Mouse (Mus musculus) neural tube, embryonic 11.5 days (tissue): Measurements from ENCODE around the gene Foxn3. TPM values are rescaled to one million over a fixed set of nuclear protein-coding genes. Genes with fewer than 3 reads are reported as not detected.
A peak's percentile ranks its signal among the peaks of the same experiment; 100 is the strongest.

Experiments used
- ATAC-seq: fragments of 200-750 bp; cut with Nextera tagmentation; 2 replicates; pipeline ENCODE4 v1.8.0; 2017; ENCODE audit warnings: moderate number of reproducible peaks, mild to moderate bottlenecking, moderate TSS enrichment, moderate library complexity; ENCODE audit not compliant: insufficient read depth, low FRiP score, low TSS enrichment
- DNase-seq: peaks from one replicate; pipeline ENCODE4 v3.0.0-alpha.2; 2015; ENCODE audit warnings: low spot score
- H3K27ac ChIP-seq: fragments of 300-500 bp; sonication (generic); 2 replicates; pipeline ENCODE4 v1.5.1; 2014; ENCODE audit warnings: low read depth, mild to moderate bottlenecking, low read length
- H3K27me3 ChIP-seq: fragments of 300-500 bp; sonication (generic); 2 replicates; pipeline ENCODE4 v1.6.1; 2014; ENCODE audit warnings: mild to moderate bottlenecking, low read length, mixed read lengths; ENCODE audit not compliant: control insufficient read depth, insufficient read depth
- H3K36me3 ChIP-seq: fragments of 300-500 bp; sonication (generic); 2 replicates; pipeline ENCODE4 v1.6.1; 2014; ENCODE audit warnings: mild to moderate bottlenecking, low read length, moderate library complexity, mixed read lengths; ENCODE audit not compliant: control insufficient read depth, insufficient read depth
- H3K4me1 ChIP-seq: fragments of 300-500 bp; sonication (generic); 2 replicates; pipeline ENCODE4 v1.6.1; 2014; ENCODE audit warnings: low read length, mixed read lengths; ENCODE audit not compliant: control insufficient read depth, insufficient read depth
- H3K4me2 ChIP-seq: fragments of 300-500 bp; sonication (generic); 2 replicates; pipeline ENCODE4 v1.6.1; 2014; ENCODE audit warnings: low read depth, mild to moderate bottlenecking, moderate library complexity
- H3K4me3 ChIP-seq: fragments of 300-500 bp; sonication (generic); 2 replicates; pipeline ENCODE4 v1.5.1; 2014; ENCODE audit warnings: low read depth, low read length
- H3K9ac ChIP-seq: fragments of 300-500 bp; sonication (generic); 2 replicates; pipeline ENCODE4 v1.6.1; 2014; ENCODE audit warnings: mild to moderate bottlenecking, low read length
- H3K9me3 ChIP-seq: fragments of 300-500 bp; sonication (generic); 2 replicates; pipeline ENCODE4 v1.6.1; 2016; ENCODE audit warnings: low read length; ENCODE audit not compliant: control insufficient read depth
- WGBS: fragments of 180-500 bp; shearing (Covaris S2); extraction: QIAGEN DNeasy Blood & Tissue Kit; methylation state at CpG from one replicate; pipeline ENCODE4 v1.1.7; 2014; 5-methylcytosine and 5-hydroxymethylcytosine counted together
- polyA plus RNA-seq: library from polyadenylated mRNA; unstranded; fragments of >200 nt; fragmentation: Nextera tagmentation; extraction: Ambion mirVana; gene quantifications from 2 replicates; pipeline ENCODE4 v1.2.1, GENCODE M21; 2014

Gene Foxn3
- polyA plus RNA-seq, 1 experiment from 2014 or later = 85.8 TPM

- Histone ChIP-seq H3K27me3 (no peaks in the 10 kb centered on the region), H3K9ac (no peak overlapping the region), H3K4me3 (no peak overlapping the region), H3K4me1 (peaks cover 20% of the 10 kb centered on the region), H3K36me3 (no peaks in the 10 kb centered on the region; the same call in 1 of the 2 replicates), H3K4me2 (no peak overlapping the region), H3K27ac (no peak overlapping the region), H3K9me3 (no peaks in the 10 kb centered on the region)
- ATAC-seq = peak; percentile 29; the same call in 1 of the 2 replicates
- WGBS = 26% methylated on average over 4 of the region's 4 CpGs
- no peak for DNase-seq
Measured at GRCm38 (mm10) chr12:99299900-99300299, 263.5 kb downstream of the Foxn3 start.

GRCm38 (mm10) chr12:99298851-99299600 lies 264.4 kb downstream of the Foxn3 start:
- Histone ChIP-seq H3K27ac (no peak overlapping the region), H3K27me3 (no peaks in the 10 kb centered on the region), H3K4me1 (peaks cover 15% of the 10 kb centered on the region), H3K4me3 (no peak overlapping the region), H3K9me3 (no peaks in the 10 kb centered on the region), H3K4me2 (no peak overlapping the region), H3K36me3 (no peaks in the 10 kb centered on the region; the same call in 1 of the 2 replicates), H3K9ac (no peak overlapping the region)
- DNase-seq = no peak
- no peak for ATAC-seq
- WGBS = 29% methylated on average over 12 of the region's 12 CpGs

GRCm38 (mm10) chr12:99298242-99298641 lies 265.1 kb downstream of the Foxn3 start:
- DNase-seq (no peak), ATAC-seq (no peak)
- no peaks in the 10 kb centered on the region for H3K36me3 ChIP-seq
- H3K27me3 ChIP-seq = no peaks in the 10 kb centered on the region
- no peaks in the 10 kb centered on the region for H3K9me3 ChIP-seq
- H3K4me3 ChIP-seq = no peak overlapping the region
- 70% methylated on average over 6 of the region's 6 CpGs for WGBS
- no peak overlapping the region for H3K4me2 ChIP-seq
- no peak overlapping the region for H3K27ac ChIP-seq
- H3K9ac ChIP-seq = no peak overlapping the region
- peaks cover 11% of the 10 kb centered on the region for H3K4me1 ChIP-seq

GRCm38 (mm10) chr12:99297792-99298191 lies 265.6 kb downstream of the Foxn3 start:
- WGBS = 82% methylated on average over 2 of the region's 2 CpGs
- Histone ChIP-seq H3K4me2 (no peak overlapping the region), H3K4me3 (no peak overlapping the region), H3K27me3 (no peaks in the 10 kb centered on the region), H3K9me3 (no peaks in the 10 kb centered on the region), H3K36me3 (no peaks in the 10 kb centered on the region), H3K4me1 (peaks cover 11% of the 10 kb centered on the region), H3K27ac (no peak overlapping the region), H3K9ac (no peak overlapping the region)
- ATAC-seq = no peak
- no peak for DNase-seq

GRCm38 (mm10) chr12:99293532-99293931 lies 269.9 kb downstream of the Foxn3 start:
- no peak overlapping the region for H3K27ac ChIP-seq
- 87% methylated on average over 7 of the region's 7 CpGs for WGBS
- no peaks in the 10 kb centered on the region for H3K9me3 ChIP-seq
- H3K4me2 ChIP-seq = no peak overlapping the region
- H3K36me3 ChIP-seq = no peaks in the 10 kb centered on the region
- 0 out of 2 replicates have a peak, but pooled peaks cover 3% of the 10 kb centered on the region for H3K4me1 ChIP-seq
- no peak for ATAC-seq
- H3K9ac ChIP-seq = no peak overlapping the region
- no peak for DNase-seq
- no peak overlapping the region for H3K4me3 ChIP-seq
- H3K27me3 ChIP-seq = no peaks in the 10 kb centered on the region

GRCm38 (mm10) chr12:99292152-99292551 lies 271.2 kb downstream of the Foxn3 start:
- Histone ChIP-seq H3K9me3 (no peaks in the 10 kb centered on the region), H3K36me3 (no peaks in the 10 kb centered on the region), H3K9ac (no peak overlapping the region), H3K27me3 (no peaks in the 10 kb centered on the region), H3K4me3 (no peak overlapping the region), H3K27ac (no peak overlapping the region), H3K4me1 (0 out of 2 replicates have a peak, but pooled peaks cover 3% of the 10 kb centered on the region), H3K4me2 (no peak overlapping the region)
- 84% methylated on average over 6 of the region's 6 CpGs for WGBS
- DNase-seq (no peak), ATAC-seq (no peak)

GRCm38 (mm10) chr12:99287081-99287480 lies 276.3 kb downstream of the Foxn3 start:
- H3K9ac ChIP-seq = no peak overlapping the region
- no peak overlapping the region for H3K4me3 ChIP-seq
- peaks cover 27% of the 10 kb centered on the region for H3K4me1 ChIP-seq
- H3K27me3 ChIP-seq = no peaks in the 10 kb centered on the region
- ATAC-seq (no peak), DNase-seq (no peak)
- no peaks in the 10 kb centered on the region for H3K9me3 ChIP-seq
- H3K36me3 ChIP-seq = no peaks in the 10 kb centered on the region
- 86% methylated on average over 5 of the region's 5 CpGs for WGBS
- H3K4me2 ChIP-seq = no peak overlapping the region
- no peak overlapping the region for H3K27ac ChIP-seq

- no peak for DNase-seq
- no peaks in the 10 kb centered on the region for H3K9me3 ChIP-seq
- no peak for ATAC-seq
- no peak overlapping the region for H3K27ac ChIP-seq
- WGBS = 77% methylated on average over 6 of the region's 6 CpGs
- no peak overlapping the region for H3K9ac ChIP-seq
- H3K36me3 ChIP-seq = no peaks in the 10 kb centered on the region
- no peak overlapping the region for H3K4me2 ChIP-seq
- no peak overlapping the region for H3K4me3 ChIP-seq
- H3K27me3 ChIP-seq = no peaks in the 10 kb centered on the region
- peaks cover 27% of the 10 kb centered on the region for H3K4me1 ChIP-seq
Measured at GRCm38 (mm10) chr12:99286662-99287061, 276.7 kb downstream of the Foxn3 start.

GRCm38 (mm10) chr12:99285656-99286055 lies 277.7 kb downstream of the Foxn3 start:
- Histone ChIP-seq H3K4me1 (peaks cover 27% of the 10 kb centered on the region), H3K27me3 (no peaks in the 10 kb centered on the region), H3K9ac (no peak overlapping the region), H3K27ac (no peak overlapping the region; the same call in 1 of the 2 replicates), H3K4me3 (no peak overlapping the region), H3K36me3 (no peaks in the 10 kb centered on the region), H3K9me3 (no peaks in the 10 kb centered on the region), H3K4me2 (no peak overlapping the region)
- 0 out of 2 replicates have a peak, but pooled peaks have one; percentile 20 for ATAC-seq
- DNase-seq = no peak
- WGBS = 80% methylated on average over 8 of the region's 8 CpGs
